Mouse (Mus musculus) layer of hippocampus, postnatal 14 days (tissue): ENCODE measurements around the gene Gm5415. TPM values are rescaled to one million over a fixed set of nuclear protein-coding genes. Genes with fewer than 3 reads are reported as not detected.
"Not testable (repeated sequence)": the region's sequence is repeated elsewhere in the genome, so short reads cannot be mapped to it uniquely, and the experiment has no call there.

Experiments
- DNase-seq, 2 experiments: peaks; one replicate each; pipeline ENCODE4 v3.0.0; 2021 to 2022; ENCODE audit warnings: low spot score in 2 of 2, mixed read lengths in 1 of 2
- long read RNA-seq, 2 experiments: library from polyadenylated mRNA; stranded (forward); transcript quantifications; one replicate each; pipeline ENCODE4 v2.0.0; 2021
- total RNA-seq, 2 experiments: library from RNA; stranded (reverse); gene quantifications; 2 replicates each; pipeline ENCODE4 v1.2.3; 2021

Gm5415 gene
- total RNA-seq, result not detected
- long read RNA-seq, experiment 1, result 0 reads
- long read RNA-seq, experiment 2, result 0 reads

DNA sequence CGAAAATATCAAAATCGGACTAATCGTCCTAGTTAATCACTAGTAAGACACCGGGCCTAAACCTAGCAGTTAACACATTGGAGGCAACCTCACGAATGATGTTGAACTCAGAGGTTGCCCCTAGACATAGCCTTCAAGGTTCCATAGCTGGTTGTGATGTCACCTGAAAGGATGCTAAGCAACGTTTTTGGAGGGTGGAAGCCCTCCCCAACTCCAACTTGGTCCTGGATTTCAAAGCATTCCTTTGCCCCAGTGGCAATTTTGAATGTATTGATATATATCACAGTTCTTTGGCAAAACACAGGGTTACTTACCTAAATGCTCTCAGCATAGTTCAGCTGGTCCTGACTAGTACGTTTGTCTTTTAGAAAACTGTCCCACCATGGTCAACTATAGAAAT is at the start of gene Gm5415:
TSS of gene Gm5415 (minus strand) at position 101 of the 400 bp plus-strand sequence.
- not testable (repeated sequence) for DNase-seq

- no peak for DNase-seq
Observed at GRCm38 (mm10) chr1:32568901-32569300, 21.8 kb upstream of the Gm5415 start.

GRCm38 (mm10) chr1:32553925-32554324 is 6.8 kb upstream of the Gm5415 start:
- DNase-seq, result peak; percentile 41 to 82

DNA sequence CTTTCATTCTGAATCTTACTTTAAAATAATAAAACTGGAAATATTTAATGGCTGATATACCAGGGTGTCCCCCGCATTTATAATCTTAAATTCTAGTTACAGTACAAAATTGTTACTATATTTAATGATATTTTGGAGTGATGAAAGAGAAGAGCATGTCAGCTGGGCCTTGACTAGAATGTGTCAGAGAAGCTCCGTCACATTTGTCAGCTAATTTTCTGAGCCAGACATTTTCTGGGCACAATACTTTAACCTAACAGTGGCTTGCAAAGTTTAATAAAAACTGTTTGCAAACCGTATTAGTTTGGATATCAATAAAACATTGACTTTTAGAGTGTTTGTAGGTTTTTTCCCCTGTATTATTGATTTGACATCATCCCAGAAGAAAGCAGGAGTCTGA is 6.4 kb upstream of the Gm5415 start:
- peak in 1 of 2 experiments; percentile 57 for DNase-seq

DNA sequence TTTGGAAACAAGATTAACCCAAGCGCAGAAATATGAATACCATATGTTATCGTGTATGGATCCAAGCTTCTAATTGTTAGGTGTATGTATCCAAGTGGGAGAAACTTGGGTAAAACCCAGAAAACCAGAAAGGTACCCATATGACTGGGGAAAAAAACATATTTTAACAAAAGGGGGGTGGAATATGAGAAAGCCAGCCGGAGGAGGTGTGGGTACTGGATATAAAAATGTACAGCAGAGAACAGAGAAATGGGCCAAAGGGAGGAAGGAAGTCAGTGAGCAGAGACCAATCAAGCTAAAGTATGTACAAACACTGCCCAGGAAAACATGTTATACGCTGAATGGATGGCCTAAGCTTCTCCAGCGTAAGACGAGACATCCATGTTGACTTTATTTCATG is 43.7 kb downstream of the Gm5415 start:
- DNase-seq, result peak in 1 of 2 experiments; percentile 7
